Mouse (Mus musculus): ENCODE measurements around the gene Pecr. TPM values are rescaled to one million over a fixed set of nuclear protein-coding genes. Genes with fewer than 3 reads are reported as not detected.

Gene Pecr
- polyA plus RNA-seq, 1 experiment from 2014 or later = 22.9 TPM

GRCm38 (mm10) chr1:72278085-72278484, 6.0 kb downstream of the Pecr start:
- ATAC-seq (replicated peaks; ENCODE audit: extremely low read depth, insufficient read depth, low FRiP score) = no peak
- no peak overlapping the region for H3K4me3 ChIP-seq (ENCODE audit: low read length)
- no peaks in the 10 kb centered on the region for H3K27me3 ChIP-seq (ENCODE audit: control insufficient read depth, insufficient read depth, low read length)
- peaks cover 9% of the 10 kb centered on the region for H3K36me3 ChIP-seq (ENCODE audit: control insufficient read depth, insufficient read depth)
- 89% methylated on average over 3 of the region's 3 CpGs for WGBS
- H3K4me2 ChIP-seq (ENCODE audit: low read depth, low read length) = no peak overlapping the region
- H3K27ac ChIP-seq (ENCODE audit: low read length) = no peak overlapping the region
- H3K9me3 ChIP-seq (replicated peaks; ENCODE audit: control insufficient read depth, low read length) = no peaks in the 10 kb centered on the region
- no peak overlapping the region for H3K9ac ChIP-seq (ENCODE audit: low read length)
- no peaks in the 10 kb centered on the region for H3K4me1 ChIP-seq (ENCODE audit: control insufficient read depth, insufficient read depth, low read length)

DNA sequence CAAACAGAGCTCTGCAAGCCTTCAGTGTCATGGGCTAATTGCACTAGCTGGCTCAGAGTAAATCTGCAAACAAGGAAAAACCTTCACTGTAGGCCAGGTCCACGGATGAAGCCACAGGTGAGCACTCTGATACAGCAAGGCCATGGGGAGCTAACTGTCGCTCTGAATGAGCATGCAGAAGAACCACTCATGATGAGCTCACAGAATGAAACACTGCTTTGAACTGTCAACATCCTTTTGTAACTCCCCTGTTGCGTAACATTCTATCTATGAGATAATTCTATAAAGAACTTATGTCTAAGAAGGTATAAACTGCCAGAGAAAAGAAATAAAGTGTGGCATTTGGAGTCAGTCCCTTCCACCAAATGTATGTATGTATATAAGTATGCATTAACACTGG, 21.0 kb downstream of the Pecr start:
- Histone ChIP-seq H3K4me1 (ENCODE audit: control insufficient read depth, insufficient read depth, low read length) (no peaks in the 10 kb centered on the region), H3K9ac (ENCODE audit: low read length) (no peak overlapping the region), H3K9me3 (replicated peaks; ENCODE audit: control insufficient read depth, low read length) (no peaks in the 10 kb centered on the region), H3K4me3 (ENCODE audit: low read length) (no peak overlapping the region), H3K36me3 (ENCODE audit: control insufficient read depth, insufficient read depth) (peaks cover 3% of the 10 kb centered on the region; the same call in 1 of the 2 replicates), H3K27ac (ENCODE audit: low read length) (no peak overlapping the region), H3K27me3 (ENCODE audit: control insufficient read depth, insufficient read depth, low read length) (no peaks in the 10 kb centered on the region), H3K4me2 (ENCODE audit: low read depth, low read length) (no peak overlapping the region)
- WGBS = 87% methylated on average over 3 of the region's 3 CpGs
- no peak for ATAC-seq (replicated peaks; ENCODE audit: extremely low read depth, insufficient read depth, low FRiP score)

GRCm38 (mm10) chr1:72256381-72257256, 27.5 kb downstream of the Pecr start:
- no peak overlapping the region for H3K4me3 ChIP-seq (ENCODE audit: low read length)
- 72% methylated on average over 9 of the region's 9 CpGs for WGBS
- H3K4me1 ChIP-seq (ENCODE audit: control insufficient read depth, insufficient read depth, low read length) = peaks cover 18% of the 10 kb centered on the region
- no peaks in the 10 kb centered on the region for H3K9me3 ChIP-seq (replicated peaks; ENCODE audit: control insufficient read depth, low read length)
- H3K9ac ChIP-seq (ENCODE audit: low read length) = no peak overlapping the region
- peak overlapping the region; percentile 71; the same call in 1 of the 2 replicates for H3K4me2 ChIP-seq (ENCODE audit: low read depth, low read length)
- no peaks in the 10 kb centered on the region for H3K27me3 ChIP-seq (ENCODE audit: control insufficient read depth, insufficient read depth, low read length)
- H3K36me3 ChIP-seq (ENCODE audit: control insufficient read depth, insufficient read depth) = peaks cover 3% of the 10 kb centered on the region; the same call in 1 of the 2 replicates
- H3K27ac ChIP-seq (ENCODE audit: low read length) = no peak overlapping the region
- no peak for ATAC-seq (replicated peaks; ENCODE audit: extremely low read depth, insufficient read depth, low FRiP score)

DNA sequence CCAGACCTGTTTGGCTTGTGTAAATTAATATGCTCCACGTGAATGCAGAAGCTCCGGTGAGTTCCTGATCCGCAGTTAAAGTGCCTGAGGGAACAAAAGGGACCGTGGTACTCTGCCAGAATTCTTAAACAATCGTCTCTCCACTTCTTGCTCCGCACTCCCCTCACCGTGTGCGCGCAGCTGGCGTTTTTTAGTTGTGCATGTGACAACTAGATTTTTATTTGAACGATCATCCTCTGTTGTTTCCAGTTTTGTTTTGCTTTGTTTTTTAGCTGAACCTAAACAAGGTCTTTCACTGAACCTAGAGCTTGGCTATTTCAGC, 28.3 kb downstream of the Pecr start:
- ATAC-seq (replicated peaks; ENCODE audit: extremely low read depth, insufficient read depth, low FRiP score) = no peak
- Histone ChIP-seq H3K27ac (ENCODE audit: low read length) (peak overlapping the region; percentile 91), H3K4me2 (ENCODE audit: low read depth, low read length) (peak overlapping the region; percentile 71), H3K27me3 (ENCODE audit: control insufficient read depth, insufficient read depth, low read length) (no peaks in the 10 kb centered on the region), H3K36me3 (ENCODE audit: control insufficient read depth, insufficient read depth) (peaks cover 3% of the 10 kb centered on the region; the same call in 1 of the 2 replicates), H3K4me1 (ENCODE audit: control insufficient read depth, insufficient read depth, low read length) (peaks cover 18% of the 10 kb centered on the region), H3K9ac (ENCODE audit: low read length) (peak overlapping the region; percentile 79), H3K4me3 (ENCODE audit: low read length) (peak overlapping the region; percentile 51), H3K9me3 (replicated peaks; ENCODE audit: control insufficient read depth, low read length) (no peaks in the 10 kb centered on the region)
- 32% methylated on average over 11 of the region's 11 CpGs for WGBS

- H3K9ac ChIP-seq (ENCODE audit: low read length) = peak overlapping the region; percentile 79
- H3K27ac ChIP-seq (ENCODE audit: low read length) = peak overlapping the region; percentile 91
- no peaks in the 10 kb centered on the region for H3K27me3 ChIP-seq (ENCODE audit: control insufficient read depth, insufficient read depth, low read length)
- peaks cover 18% of the 10 kb centered on the region for H3K4me1 ChIP-seq (ENCODE audit: control insufficient read depth, insufficient read depth, low read length)
- ATAC-seq (replicated peaks; ENCODE audit: extremely low read depth, insufficient read depth, low FRiP score) = peak; percentile 76
- no peaks in the 10 kb centered on the region for H3K9me3 ChIP-seq (replicated peaks; ENCODE audit: control insufficient read depth, low read length)
- 6% methylated on average over 15 of the region's 15 CpGs for WGBS
- peak overlapping the region; percentile 51 for H3K4me3 ChIP-seq (ENCODE audit: low read length)
- no peaks in the 10 kb centered on the region for H3K36me3 ChIP-seq (ENCODE audit: control insufficient read depth, insufficient read depth)
- peak overlapping the region; percentile 71 for H3K4me2 ChIP-seq (ENCODE audit: low read depth, low read length)
Observed at GRCm38 (mm10) chr1:72255062-72255853, 28.9 kb downstream of the Pecr start.

DNA sequence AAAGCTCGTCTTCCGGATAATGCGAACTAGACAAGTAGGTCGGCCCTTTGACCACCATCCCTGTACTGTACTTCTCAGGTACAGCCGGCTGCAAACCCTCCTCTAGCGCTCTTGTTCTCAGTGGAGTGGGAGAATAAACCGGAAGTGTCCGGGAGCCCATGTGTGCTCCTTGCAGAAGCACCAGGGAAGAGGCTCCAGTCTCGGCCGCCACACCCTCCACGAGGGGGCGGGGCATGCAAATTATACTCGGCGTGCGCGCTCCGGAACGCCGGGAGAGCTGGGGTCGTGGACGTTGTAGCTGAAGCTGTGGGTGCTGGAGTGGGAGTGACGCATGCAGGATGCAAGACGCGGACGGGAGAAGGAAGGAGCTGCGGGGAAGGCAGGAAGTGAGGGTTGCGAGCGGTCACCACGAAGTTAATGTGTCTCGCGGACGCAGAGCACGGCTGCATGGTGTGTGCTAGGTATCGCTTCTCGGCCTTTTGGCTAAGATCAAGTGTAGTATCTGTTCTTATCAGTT, 29.5 kb downstream of the Pecr start:
- peak overlapping the region; percentile 71 for H3K4me2 ChIP-seq (ENCODE audit: low read depth, low read length)
- H3K36me3 ChIP-seq (ENCODE audit: control insufficient read depth, insufficient read depth) = no peaks in the 10 kb centered on the region
- H3K9ac ChIP-seq (ENCODE audit: low read length) = peak overlapping the region; percentile 79
- peaks cover 18% of the 10 kb centered on the region for H3K4me1 ChIP-seq (ENCODE audit: control insufficient read depth, insufficient read depth, low read length)
- 1% methylated on average over 35 of the region's 35 CpGs for WGBS
- ATAC-seq (replicated peaks; ENCODE audit: extremely low read depth, insufficient read depth, low FRiP score) = peak; percentile 87
- H3K9me3 ChIP-seq (replicated peaks; ENCODE audit: control insufficient read depth, low read length) = no peaks in the 10 kb centered on the region
- H3K27ac ChIP-seq (ENCODE audit: low read length) = peak overlapping the region; percentile 91
- H3K4me3 ChIP-seq (ENCODE audit: low read length) = peak overlapping the region; percentile 51
- no peaks in the 10 kb centered on the region for H3K27me3 ChIP-seq (ENCODE audit: control insufficient read depth, insufficient read depth, low read length)

GRCm38 (mm10) chr1:72253881-72254491, 30.1 kb downstream of the Pecr start:
- ATAC-seq (replicated peaks; ENCODE audit: extremely low read depth, insufficient read depth, low FRiP score) = peak; percentile 5; the same call in 1 of the 2 replicates
- Histone ChIP-seq H3K36me3 (ENCODE audit: control insufficient read depth, insufficient read depth) (no peaks in the 10 kb centered on the region), H3K27me3 (ENCODE audit: control insufficient read depth, insufficient read depth, low read length) (no peaks in the 10 kb centered on the region), H3K4me3 (ENCODE audit: low read length) (peak overlapping the region; percentile 51), H3K27ac (ENCODE audit: low read length) (peak overlapping the region; percentile 91), H3K9me3 (replicated peaks; ENCODE audit: control insufficient read depth, low read length) (no peaks in the 10 kb centered on the region), H3K4me1 (ENCODE audit: control insufficient read depth, insufficient read depth, low read length) (peaks cover 18% of the 10 kb centered on the region), H3K4me2 (ENCODE audit: low read depth, low read length) (peak overlapping the region; percentile 71), H3K9ac (ENCODE audit: low read length) (peak overlapping the region; percentile 79)
- WGBS = 38% methylated on average over 11 of the region's 11 CpGs

DNA sequence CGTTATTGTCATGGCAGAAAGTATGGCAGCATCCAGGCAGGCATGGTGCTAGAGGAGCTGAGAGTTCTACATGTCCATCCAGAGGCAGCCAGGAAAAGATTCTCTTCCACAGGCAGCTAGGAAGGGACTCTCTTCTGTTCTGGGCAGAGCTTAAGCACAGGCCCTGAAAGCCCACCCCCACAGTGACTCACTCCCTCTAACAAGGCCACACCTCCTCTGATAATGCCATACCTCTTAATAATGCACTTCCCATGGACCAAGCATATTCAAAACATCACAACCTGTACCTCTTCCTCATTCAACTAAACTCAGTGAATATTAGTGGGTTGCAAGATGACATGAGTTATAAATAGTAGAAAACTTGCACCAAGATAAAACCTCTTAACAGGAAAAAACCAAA, 32.3 kb downstream of the Pecr start:
- H3K27ac ChIP-seq (ENCODE audit: low read length) = no peak overlapping the region
- WGBS = 82% methylated on average over 1 of the region's 1 CpGs
- peaks cover 18% of the 10 kb centered on the region for H3K4me1 ChIP-seq (ENCODE audit: control insufficient read depth, insufficient read depth, low read length)
- no peak overlapping the region for H3K4me3 ChIP-seq (ENCODE audit: low read length)
- H3K4me2 ChIP-seq (ENCODE audit: low read depth, low read length) = no peak overlapping the region
- H3K36me3 ChIP-seq (ENCODE audit: control insufficient read depth, insufficient read depth) = no peaks in the 10 kb centered on the region
- H3K27me3 ChIP-seq (ENCODE audit: control insufficient read depth, insufficient read depth, low read length) = no peaks in the 10 kb centered on the region
- H3K9me3 ChIP-seq (replicated peaks; ENCODE audit: control insufficient read depth, low read length) = no peaks in the 10 kb centered on the region
- ATAC-seq (replicated peaks; ENCODE audit: extremely low read depth, insufficient read depth, low FRiP score) = no peak
- H3K9ac ChIP-seq (ENCODE audit: low read length) = no peak overlapping the region

Data from heart, embryonic 16.5 days (tissue).